Mouse (Mus musculus) forelimb bud, embryonic 11.5 days (tissue): ENCODE measurements at regions not wholly inside any gene's neighbourhood (a gene's known extent, or its start where the extent isn't known, plus 50 kb on each side); places are given as distances from the start of the nearest gene placed in this dataset.

Source experiments
- DNase-seq: peaks from one replicate; pipeline ENCODE4 v3.0.0-alpha.2; 2012; ENCODE audit warnings: low read depth, low spot score

GRCm38 (mm10) chr8:127753793-127754565 is 604.4 kb upstream of the Nrp1 start:
- no peak for DNase-seq

DNA sequence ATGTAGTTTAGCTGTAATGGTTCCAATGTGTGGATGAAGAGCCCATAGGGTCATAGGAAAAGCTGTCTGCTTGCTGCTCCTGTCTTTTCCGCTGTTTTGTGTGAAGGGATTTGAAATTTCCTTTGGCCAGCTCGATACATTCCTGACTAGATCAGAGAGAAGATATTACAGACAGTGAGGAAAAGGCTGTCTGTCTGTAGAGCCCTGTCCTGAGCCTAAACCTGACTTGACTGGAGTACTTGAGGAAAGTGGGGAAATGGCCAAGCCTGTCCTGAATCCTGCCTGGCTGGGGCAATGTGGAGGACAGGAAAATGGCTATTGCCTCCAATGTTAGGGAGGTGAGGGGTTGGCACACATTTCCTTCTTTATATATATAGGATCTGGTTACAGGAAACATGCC is 601.0 kb upstream of the Nrp1 start:
- no peak for DNase-seq

GRCm38 (mm10) chr8:127759906-127760305 is 598.5 kb upstream of the Nrp1 start:
- DNase-seq: no peak

- no peak for DNase-seq
Observed at GRCm38 (mm10) chr8:127765199-127765598, 593.2 kb upstream of the Nrp1 start.

- DNase-seq: no peak
Observed at GRCm38 (mm10) chr8:127768311-127768710, 590.1 kb upstream of the Nrp1 start.

GRCm38 (mm10) chr8:127769651-127770050 is 588.8 kb upstream of the Nrp1 start:
- no peak for DNase-seq

GRCm38 (mm10) chr8:127771781-127772180 is 586.6 kb upstream of the Nrp1 start:
- DNase-seq: no peak

GRCm38 (mm10) chr8:127772415-127772814 is 586.0 kb upstream of the Nrp1 start:
- DNase-seq: no peak

DNA sequence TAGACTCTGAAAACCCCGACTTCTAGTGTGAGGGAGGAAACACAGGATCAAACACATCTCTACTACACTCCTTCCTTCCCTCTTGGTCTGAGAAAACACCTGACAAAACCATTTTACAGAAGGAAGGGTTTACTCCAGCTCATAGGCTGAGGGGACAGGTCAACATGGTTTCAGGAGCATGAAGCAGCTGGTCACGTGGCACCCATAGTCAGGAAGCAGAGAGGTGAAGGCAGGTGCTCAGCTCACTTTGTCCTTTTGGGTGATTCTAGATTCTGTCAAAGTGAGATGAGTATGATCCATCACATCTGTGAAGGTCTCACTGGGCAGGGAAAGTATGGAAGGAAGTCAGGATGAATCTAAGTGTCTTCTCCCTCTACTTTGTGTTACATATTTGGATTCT is 585.5 kb upstream of the Nrp1 start:
- DNase-seq: no peak

- DNase-seq: no peak
Observed at GRCm38 (mm10) chr8:127774642-127775041, 583.8 kb upstream of the Nrp1 start.

DNA sequence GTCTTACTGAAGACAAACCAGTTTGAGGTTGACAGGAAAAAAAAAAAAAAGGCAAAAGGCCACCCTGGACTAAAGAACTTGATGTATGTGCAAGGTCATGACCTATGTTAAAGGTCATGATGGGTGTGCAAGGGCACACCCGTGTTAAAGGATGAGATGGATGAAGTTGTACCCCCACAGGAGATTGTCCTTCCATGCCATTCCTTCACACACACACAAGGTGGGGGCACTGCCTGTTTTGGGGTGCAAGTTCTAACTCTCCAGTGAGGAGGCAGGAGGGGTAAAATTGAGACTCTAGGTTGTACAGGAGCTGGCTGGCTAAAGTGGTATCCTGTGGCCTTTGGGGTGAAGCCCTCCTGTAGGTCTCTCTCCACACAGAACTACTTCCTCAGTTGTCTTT is 583.2 kb upstream of the Nrp1 start:
- DNase-seq: no peak

DNA sequence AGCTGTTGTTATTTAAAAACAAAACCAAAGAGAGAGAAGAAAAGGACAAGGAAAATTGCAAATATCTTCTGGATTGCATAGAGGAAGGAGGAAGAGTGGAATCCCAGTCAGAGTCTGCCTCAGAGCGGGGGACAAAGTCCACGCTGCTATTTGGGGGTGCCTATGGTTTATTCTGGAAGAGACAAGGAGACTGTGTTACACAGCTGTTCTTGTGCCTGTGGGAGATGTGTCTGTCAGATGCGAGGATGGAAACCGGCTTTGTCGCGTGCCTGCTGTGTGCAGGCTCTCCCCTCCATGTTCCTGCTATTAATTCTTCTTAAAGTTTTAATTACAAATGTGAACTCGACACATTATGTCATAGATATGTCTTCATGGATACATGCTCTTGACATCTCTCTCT is 582.7 kb upstream of the Nrp1 start:
- no peak for DNase-seq

- DNase-seq: no peak
Observed at GRCm38 (mm10) chr8:127778352-127779020, 579.9 kb upstream of the Nrp1 start.

GRCm38 (mm10) chr8:127779021-127779689 is 579.2 kb upstream of the Nrp1 start:
- no peak for DNase-seq

DNA sequence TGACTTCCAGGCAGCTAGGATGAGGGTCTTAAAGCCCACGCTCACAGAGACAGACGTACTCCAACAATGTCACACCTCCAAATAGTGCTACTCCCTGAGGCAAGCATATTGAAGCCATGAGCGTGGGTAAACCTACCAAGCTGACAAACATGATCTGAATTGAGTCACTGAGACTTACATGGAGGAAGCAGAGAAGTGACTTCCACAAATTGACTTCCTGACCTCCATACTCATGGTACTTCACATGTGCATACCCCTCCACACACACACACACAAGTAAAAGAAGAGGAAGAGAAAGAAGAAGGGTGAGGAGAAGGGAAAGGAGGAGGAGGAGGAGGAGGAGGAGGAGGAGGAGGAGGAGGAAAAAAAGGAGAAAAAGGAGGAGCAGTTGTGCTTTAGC is 577.8 kb upstream of the Nrp1 start:
- no peak for DNase-seq

- DNase-seq: no peak
Observed at GRCm38 (mm10) chr8:127781011-127781410, 577.4 kb upstream of the Nrp1 start.

DNA sequence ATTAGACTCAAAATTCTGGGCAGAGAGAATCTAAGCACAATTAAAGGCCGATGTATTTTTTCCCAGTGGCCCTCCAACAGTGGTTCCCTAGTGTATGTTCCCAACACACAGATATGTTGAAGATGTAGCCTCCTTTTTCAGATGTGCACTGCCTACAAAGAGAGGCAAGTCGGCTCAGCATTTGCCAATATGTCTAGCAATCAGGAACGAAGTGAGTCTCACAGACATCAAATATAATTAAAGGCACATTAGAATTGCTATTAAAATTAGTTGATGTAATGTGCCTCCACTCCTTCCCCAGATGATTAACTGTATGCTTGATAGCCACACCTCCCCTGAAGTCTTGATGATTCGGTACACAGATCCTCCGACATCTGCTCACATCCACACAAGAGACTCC is 565.8 kb upstream of the Nrp1 start:
- no peak for DNase-seq

- DNase-seq: no peak
Observed at GRCm38 (mm10) chr8:127799849-127800471, 558.4 kb upstream of the Nrp1 start.

- no peak for DNase-seq
Observed at GRCm38 (mm10) chr8:127802136-127802535, 556.3 kb upstream of the Nrp1 start.

GRCm38 (mm10) chr8:127802661-127803333 is 555.6 kb upstream of the Nrp1 start:
- no peak for DNase-seq
